In genomic region chr7:119279896-119280661, GRCm38 (mm10) we compare ENCODE assay signal across 15 mouse cellular contexts.
"Had no signal": no experiment of that assay in that cellular context is flagged by ENCODE, and none has a peak within 500 bp of the region (broad histone marks: within the 10 kb centered on the region; RNA-seq: fewer than 3 reads in every experiment).

No protein-coding gene starts in this region.

- H3K4me3 ChIP-seq: left cerebral cortex, adult 2 months; limb, embryonic 10.5 days; midbrain, embryonic 13.5 days; myocyte; neural tube, embryonic 12.5 days had no signal

- H3K27ac ChIP-seq: left cerebral cortex, adult 2 months; limb, embryonic 10.5 days; midbrain, embryonic 13.5 days; neural tube, embryonic 12.5 days had no signal

- DNase-seq: kidney, adult 8-10 months; kidney, postnatal 36 days; lung, adult 2 months; lung, postnatal 36 days; retina, postnatal 1 day; right cerebral cortex, postnatal 14 days; thymus, adult 18-20 months; thymus, postnatal 14 days had no signal

- H3K4me2 ChIP-seq: midbrain, embryonic 13.5 days; neural tube, embryonic 12.5 days had no signal

- ATAC-seq: intestine, postnatal 0 days; lung, postnatal 0 days; midbrain, embryonic 13.5 days had no signal

- H3K27me3 ChIP-seq: midbrain, embryonic 13.5 days; neural tube, embryonic 12.5 days had no signal

- H3K4me1 ChIP-seq: limb, embryonic 10.5 days; midbrain, embryonic 13.5 days; neural tube, embryonic 12.5 days had no signal

- H3K36me3 ChIP-seq: limb, embryonic 10.5 days; midbrain, embryonic 13.5 days; neural tube, embryonic 12.5 days had no signal

- H3K9ac ChIP-seq: midbrain, embryonic 13.5 days; neural tube, embryonic 12.5 days had no signal

- H3K9me3 ChIP-seq: limb, embryonic 10.5 days; midbrain, embryonic 13.5 days; neural tube, embryonic 12.5 days had no signal
